Mouse (Mus musculus) thymus, postnatal 4 days (tissue): ENCODE measurements around the gene Mum1.

Source experiments
- DNase-seq: peaks from one replicate; pipeline ENCODE4 v3.0.0; 2021

The Mum1 gene

GRCm38 (mm10) chr10:80226416-80227165 lies at the start of gene Mum1:
Mum1 (plus strand) TSS chr10:80226434.
- DNase-seq: peak; percentile 100

DNA sequence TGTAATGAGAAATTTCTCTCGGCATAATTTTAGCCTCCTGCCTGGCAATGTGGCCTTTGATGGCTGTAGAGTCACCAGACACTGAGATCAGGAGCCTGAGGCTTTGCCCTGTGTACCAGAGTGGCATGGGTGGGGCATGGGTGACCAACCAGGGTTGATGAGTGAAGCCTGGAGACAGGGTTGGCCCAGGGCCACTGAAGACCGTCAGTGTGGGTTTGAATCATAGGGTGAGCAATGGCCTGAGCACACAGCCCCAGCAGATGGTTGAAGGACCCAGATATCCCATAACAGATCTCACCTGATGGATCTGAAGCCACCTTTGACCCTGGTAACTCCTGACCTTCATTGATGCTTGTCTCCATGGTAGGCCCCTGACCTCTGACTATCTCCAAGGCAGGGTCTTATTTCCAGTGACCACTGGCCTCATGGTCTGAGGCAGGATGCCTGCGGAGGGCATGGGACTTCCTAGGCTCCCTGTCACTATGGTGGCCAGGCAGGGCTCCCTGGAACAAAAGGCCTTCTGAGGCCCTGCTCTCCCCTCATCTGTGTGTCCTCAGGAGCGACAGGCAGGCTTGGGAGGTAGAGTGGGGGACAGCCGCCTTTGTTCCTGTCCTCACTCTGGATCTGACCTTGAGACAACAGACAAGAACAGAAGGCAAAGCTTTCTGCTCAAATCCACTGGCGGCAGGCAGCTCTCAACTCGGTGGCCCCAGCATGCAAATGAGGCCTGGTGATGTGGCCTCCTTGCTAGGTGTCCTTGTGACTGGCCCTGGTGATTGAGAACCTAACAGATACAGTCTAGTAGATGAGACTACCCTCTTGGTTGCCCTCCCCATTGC lies 48.6 kb upstream of the Mum1 start:
- no peak for DNase-seq

- DNase-seq: peak; percentile 63
These were observed 46.9 kb upstream of the Mum1 start, which contains the start of gene Efna2 for GRCm38 (mm10) chr10:80179068-80180051. Efna2 (plus strand) TSS chr10:80179482.

DNA sequence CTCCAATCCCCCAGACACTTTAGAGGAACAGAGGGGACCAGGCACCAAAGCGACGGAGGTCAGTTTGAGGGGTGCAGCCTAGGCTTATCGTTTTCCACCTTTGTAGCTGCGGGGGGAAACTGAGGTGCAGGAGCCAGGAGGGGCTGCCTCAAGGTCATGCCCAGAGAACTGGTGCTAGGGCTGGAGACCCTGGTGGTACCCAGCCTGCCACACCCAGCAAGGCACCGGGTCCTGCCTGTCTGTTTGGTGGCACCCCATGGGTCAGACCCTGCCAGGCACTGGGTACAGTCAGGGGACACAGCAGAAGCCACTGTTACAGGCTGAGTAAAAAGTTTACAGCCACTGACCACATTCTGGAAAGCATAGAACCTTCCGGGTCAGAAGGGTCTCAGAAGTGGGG lies 45.9 kb upstream of the Mum1 start:
- no peak for DNase-seq

- no peak for DNase-seq
These were observed 45.4 kb upstream of the Mum1 start for GRCm38 (mm10) chr10:80180823-80181222.

GRCm38 (mm10) chr10:80182547-80182946 lies 43.7 kb upstream of the Mum1 start:
- DNase-seq: no peak

DNA sequence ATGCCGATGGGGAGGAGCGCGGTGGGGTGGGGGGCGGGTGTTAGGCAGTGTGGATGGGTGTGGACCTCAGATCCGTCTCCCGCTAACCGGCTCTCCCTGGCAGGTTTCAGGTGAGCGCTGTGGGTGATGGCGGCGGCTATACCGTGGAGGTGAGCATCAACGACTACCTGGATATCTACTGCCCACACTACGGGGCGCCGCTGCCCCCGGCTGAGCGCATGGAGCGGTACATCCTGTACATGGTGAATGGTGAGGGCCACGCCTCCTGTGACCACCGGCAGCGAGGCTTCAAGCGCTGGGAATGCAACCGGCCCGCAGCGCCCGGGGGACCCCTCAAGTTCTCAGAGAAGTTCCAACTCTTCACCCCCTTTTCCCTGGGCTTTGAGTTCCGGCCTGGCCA lies 39.6 kb upstream of the Mum1 start:
- DNase-seq: no peak

DNA sequence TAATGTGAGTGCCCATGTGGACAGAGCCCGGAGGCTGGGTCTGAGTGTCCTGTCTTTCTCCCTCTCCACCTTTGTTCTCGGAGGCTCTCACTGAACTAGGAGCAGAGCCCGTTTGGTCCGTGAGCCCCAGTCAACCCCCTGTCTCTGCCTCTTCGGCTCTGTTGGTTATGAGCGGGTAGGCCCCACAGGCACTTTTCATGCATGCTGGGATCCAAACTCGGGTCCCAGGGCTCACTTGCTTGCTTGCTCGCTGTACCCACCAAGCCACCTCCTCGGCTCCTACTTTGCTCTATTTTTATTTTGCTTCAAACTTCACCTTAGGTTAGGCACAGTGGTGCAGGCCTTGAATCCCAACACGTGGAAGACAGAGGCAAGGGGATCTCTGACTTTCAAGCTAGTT lies 38.5 kb upstream of the Mum1 start:
- DNase-seq: no peak

DNA sequence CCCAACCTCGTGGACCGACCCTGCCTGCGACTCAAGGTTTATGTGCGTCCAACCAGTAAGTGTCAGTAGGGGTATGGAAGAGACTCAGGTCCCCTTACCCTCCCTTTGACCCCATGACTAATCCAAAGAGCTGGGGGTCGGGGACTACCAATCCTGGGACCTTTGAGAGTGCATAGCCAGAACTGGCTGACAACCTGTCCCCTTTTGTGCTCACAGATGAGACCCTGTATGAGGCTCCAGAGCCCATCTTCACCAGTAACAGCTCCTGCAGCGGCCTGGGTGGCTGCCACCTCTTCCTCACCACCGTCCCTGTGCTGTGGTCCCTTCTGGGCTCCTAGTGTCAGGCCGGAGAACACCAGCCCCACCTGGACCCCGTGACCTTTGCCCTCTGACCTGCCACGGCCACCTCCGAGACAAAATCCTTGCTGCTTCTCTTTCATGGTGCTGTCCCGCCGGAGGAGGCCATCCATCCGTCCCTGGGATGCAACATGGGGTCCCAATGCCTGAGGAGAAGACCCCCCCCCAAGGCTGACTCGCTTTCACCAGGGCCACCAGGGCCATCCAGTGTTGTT lies 37.7 kb upstream of the Mum1 start:
- no peak for DNase-seq

- DNase-seq: no peak
These were observed 36.2 kb upstream of the Mum1 start for GRCm38 (mm10) chr10:80189999-80190398.

DNA sequence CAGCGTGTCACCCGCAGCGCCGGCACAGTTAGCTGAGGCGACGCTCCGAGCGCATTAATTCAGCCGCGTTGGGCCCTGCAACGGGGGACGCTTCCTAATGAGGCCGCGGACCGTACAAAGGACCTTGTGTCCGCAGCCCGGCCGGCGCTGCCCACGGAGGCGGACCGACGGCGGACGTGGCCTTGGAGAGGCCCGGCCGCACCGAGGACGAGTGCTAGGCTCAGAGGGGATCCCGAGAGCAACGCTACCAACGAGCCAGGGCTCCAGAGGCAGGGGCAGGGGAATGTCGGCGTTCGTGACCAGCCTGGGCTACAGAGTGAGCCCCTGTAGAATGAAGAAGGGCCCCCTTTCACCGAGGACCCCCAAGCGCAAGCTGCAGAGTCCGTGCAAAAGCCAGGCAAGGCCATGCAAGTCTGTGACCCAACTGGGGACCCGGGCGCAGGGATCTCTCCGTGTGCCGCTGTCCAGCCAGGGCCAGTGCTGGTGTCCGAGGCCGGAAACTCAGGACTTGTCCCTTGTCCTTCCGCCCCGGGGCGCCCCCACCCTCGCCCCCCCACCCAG lies 35.7 kb upstream of the Mum1 start:
- no peak for DNase-seq

DNA sequence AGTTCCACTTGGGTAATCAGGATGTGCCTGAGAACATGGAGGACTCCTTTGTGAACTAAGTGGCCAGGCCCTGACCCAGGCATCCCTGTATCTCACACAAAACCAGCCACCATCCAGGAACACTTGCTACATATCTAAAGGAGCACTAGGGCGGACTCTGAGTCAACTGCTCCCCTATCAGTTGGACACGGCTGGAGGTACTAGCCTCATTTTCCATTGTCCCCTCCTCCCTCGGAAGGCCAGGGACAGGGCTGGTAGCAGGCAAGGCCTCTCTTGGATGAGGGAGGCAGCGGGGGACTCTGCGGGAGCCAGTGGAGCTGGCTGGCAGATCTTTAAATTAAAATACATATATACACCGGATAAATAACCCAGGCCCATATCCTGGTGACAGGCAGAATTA lies 32.3 kb upstream of the Mum1 start:
- DNase-seq: no peak

- DNase-seq: no peak
These were observed 31.8 kb upstream of the Mum1 start for GRCm38 (mm10) chr10:80194441-80194840.

- no peak for DNase-seq
These were observed 30.1 kb upstream of the Mum1 start for GRCm38 (mm10) chr10:80196167-80196566.

DNA sequence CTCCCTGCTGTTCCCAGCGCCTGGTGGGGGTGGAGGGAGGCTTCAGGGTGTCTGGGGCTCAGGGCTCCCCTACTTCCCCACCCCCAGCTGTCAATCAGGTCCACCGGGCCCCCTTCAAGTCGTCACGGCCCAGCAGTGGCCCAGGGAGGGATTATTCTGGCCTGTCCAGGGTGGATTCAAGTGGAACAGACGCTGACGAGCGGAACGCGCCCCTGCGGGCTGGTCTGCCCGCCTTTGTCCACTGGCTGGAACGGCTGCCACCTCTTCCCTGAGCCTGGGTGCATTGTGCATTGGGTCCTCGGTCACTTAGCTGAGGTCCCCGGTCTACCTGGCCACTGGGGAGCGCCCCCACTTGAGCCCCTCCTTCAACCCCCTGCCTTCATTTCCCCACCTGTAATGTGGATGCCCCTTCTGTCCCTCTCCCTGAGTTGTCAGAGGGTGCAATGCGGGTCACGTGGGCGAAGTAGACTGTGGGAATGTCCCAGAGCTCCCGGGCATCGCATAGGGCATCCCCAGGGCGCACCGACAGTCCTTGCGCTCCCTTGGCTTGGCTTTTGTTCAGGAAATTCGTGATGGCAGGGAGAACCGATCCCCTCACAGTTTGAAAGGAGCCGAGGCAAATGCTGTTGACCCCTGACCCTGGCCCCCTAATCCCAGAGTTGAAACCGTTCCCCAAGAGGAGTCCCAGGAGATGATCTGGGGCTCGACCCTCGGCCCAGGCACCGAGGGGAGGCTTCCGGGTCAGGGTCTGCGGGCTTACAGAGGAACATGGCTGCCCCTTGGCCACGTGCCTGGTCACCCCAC lies 29.3 kb upstream of the Mum1 start:
- DNase-seq: no peak

DNA sequence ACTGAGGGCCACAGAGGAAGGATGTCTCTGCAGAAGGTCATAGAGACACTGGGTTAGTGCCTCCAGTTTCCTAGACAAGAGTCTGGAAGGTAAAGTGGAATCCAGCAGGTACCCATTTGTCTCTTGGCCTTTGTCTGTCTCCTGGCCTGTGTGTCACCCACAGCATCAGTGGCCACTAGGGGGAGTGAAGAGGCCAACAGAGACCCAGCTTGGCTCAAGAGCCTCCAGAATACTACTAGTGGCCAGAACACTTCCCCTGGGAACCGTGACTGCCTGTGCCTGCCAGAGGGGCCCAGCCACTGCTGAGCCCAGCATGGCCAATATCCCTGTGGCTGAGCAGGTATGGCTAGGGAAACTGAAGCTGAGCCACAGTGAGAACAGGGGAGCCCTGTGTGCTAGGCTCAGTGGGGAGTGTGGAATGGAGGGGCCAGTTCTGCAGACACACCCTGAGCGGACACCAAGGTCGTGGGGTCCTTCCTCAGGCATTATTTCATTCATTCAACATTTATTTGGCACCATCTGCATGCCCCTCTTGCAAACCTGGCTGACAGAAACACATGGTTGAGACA lies 26.7 kb upstream of the Mum1 start:
- DNase-seq: peak; percentile 84

DNA sequence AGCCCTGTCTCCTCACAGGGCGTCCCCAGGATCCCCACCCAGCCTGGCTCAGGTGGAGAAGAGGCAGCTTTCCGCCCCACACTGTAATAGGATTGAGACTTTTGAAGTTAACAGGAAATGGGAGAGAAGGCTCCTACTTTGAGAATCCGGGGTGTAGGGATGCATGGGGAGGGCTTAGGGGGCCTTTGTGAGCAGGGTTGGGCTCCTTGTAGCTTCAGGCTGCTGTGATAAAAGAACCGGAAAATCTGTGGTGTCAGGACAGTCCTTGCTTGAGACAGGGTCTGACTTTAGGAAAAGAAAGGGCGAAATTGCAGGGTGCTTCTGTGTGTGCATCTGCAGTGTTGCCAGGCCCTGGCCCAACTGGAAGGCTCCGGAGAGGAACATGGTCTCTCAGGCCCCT lies 25.7 kb upstream of the Mum1 start:
- no peak for DNase-seq

- no peak for DNase-seq
These were observed 22.2 kb upstream of the Mum1 start for GRCm38 (mm10) chr10:80204055-80204454.

DNA sequence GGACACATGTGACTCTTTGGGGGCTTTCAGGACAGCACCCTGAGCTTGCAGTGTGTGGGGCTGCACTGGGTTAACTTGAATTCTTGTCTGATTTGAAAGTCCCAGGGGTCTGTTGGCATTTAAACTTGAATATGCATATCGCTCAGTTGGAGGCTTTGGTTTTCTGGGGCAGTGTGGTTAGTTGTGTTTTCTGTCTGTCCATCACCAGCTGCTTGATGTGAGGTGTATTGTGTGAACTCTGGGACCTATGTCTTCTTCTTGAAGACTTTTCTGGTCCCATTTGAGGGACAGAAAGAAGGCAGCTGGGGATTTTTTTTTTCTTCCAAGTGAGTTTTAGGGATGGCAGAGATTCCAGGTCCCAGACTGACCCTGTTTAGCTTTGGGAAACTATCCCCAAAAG lies 19.0 kb upstream of the Mum1 start:
- no peak for DNase-seq

DNA sequence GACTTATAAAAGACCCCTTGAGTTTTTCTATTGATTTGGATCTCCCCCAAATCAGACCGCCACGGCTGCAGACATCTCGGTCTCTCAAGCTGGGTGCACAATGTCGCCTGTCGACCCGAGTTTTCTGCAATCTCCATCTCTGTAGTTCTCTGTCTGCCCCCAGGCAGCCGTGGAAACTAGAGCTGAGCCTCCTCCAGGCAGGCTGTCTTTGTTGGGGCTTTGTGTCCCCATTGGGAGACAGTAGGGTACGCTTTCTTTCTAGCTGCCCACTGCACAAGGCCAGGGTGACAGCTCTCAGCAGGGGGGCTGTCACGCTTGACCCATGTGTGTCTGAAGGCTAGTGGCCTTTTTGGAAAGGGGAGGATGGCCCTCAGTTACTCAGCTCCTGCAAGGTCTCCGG lies 18.6 kb upstream of the Mum1 start:
- DNase-seq: no peak

GRCm38 (mm10) chr10:80208248-80208647 lies 18.0 kb upstream of the Mum1 start:
- no peak for DNase-seq
